Mouse (Mus musculus) MEL (cell line): ENCODE data around the gene Fastkd5. TPM values are rescaled to one million over a fixed set of nuclear protein-coding genes. Genes with fewer than 3 reads are reported as not detected.

Experiments
- DNase-seq: peaks from one replicate; pipeline ENCODE4 v3.0.0; 2011; ENCODE audit warnings: low read depth, low spot score
- H3K27ac ChIP-seq: 2 replicates; pipeline ENCODE4 v1.5.1; 2012; ENCODE audit warnings: low read depth, mild to moderate bottlenecking, control low read depth, low read length, moderate library complexity; ENCODE audit not compliant: control insufficient read depth
- H3K27me3 ChIP-seq, 2 experiments: fragments of 150-350 bp in 1 of 2; sonication (generic) in 1 of 2; 2 replicates each; pipeline ENCODE4 v1.6.1; 2012; ENCODE audit warnings: low read length in 2 of 2, mild to moderate bottlenecking in 2 of 2, improper control_type of control experiment in 1 of 2, moderate library complexity in 1 of 2; ENCODE audit not compliant: insufficient read depth in 2 of 2, control insufficient read depth in 1 of 2
- H3K36me3 ChIP-seq, 2 experiments: 2 replicates each; pipeline ENCODE4 v1.6.1; 2012 to 2014; ENCODE audit warnings: low read length in 2 of 2, improper control_type of control experiment in 1 of 2, inconsistent platforms in 1 of 2, mild to moderate bottlenecking in 1 of 2; ENCODE audit not compliant: insufficient read depth in 2 of 2, control insufficient read depth in 1 of 2
- H3K4me1 ChIP-seq, 2 experiments: fragments of 150-350 bp in 1 of 2; sonication (generic) in 1 of 2; 2 replicates each; pipeline ENCODE4 v1.6.1; 2012; ENCODE audit warnings: low read length in 2 of 2, improper control_type of control experiment in 1 of 2, mild to moderate bottlenecking in 1 of 2; ENCODE audit not compliant: insufficient read depth in 2 of 2, control insufficient read depth in 1 of 2
- H3K4me3 ChIP-seq, 2 experiments: fragments of 150-350 bp in 1 of 2; sonication (generic) in 1 of 2; 2 replicates each; pipeline ENCODE4 v1.5.1; 2012; ENCODE audit warnings: low read depth in 2 of 2, low read length in 2 of 2, mild to moderate bottlenecking in 2 of 2, moderate library complexity in 2 of 2, control low read depth in 1 of 2, improper control_type of control experiment in 1 of 2; ENCODE audit not compliant: control insufficient read depth in 1 of 2, insufficient read depth in 1 of 2
- H3K79me2 ChIP-seq: 2 replicates; pipeline ENCODE4 v1.6.1; 2012; ENCODE audit warnings: mild to moderate bottlenecking, low read length, moderate library complexity; ENCODE audit not compliant: control insufficient read depth, poor library complexity, insufficient read depth
- H3K9ac ChIP-seq: 2 replicates; pipeline ENCODE4 v1.6.1; 2012; ENCODE audit warnings: low read depth, mild to moderate bottlenecking, control low read depth, low read length, moderate library complexity; ENCODE audit not compliant: control insufficient read depth, poor library complexity, severe bottlenecking
- H3K9me3 ChIP-seq: fragments of 150-350 bp; sonication (generic); replicated peaks from 2 replicates; pipeline ENCODE4 v1.6.1; 2012; ENCODE audit warnings: mild to moderate bottlenecking, low read length, improper control_type of control experiment, moderate library complexity; ENCODE audit not compliant: insufficient read depth
- BHLHE40 ChIP-seq: IDR thresholded peaks from 2 replicates; pipeline ENCODE4 v1.6.1; 2012; ENCODE audit warnings: low read depth, mild to moderate bottlenecking, inconsistent platforms, low read length, improper control_type of control experiment, borderline replicate concordance
- CHD1 ChIP-seq: IDR thresholded peaks from 2 replicates; pipeline ENCODE4 v1.6.1; 2012; ENCODE audit warnings: low read depth, mild to moderate bottlenecking, inconsistent platforms, low read length, improper control_type of control experiment
- CHD2 ChIP-seq: IDR thresholded peaks from 2 replicates; pipeline ENCODE4 v1.6.1; 2011; ENCODE audit warnings: low read length, improper control_type of control experiment
- CTCF ChIP-seq, 3 experiments: IDR thresholded peaks in 2 of 3; conservative IDR thresholded peaks in 1 of 3; 2 replicates each; pipeline ENCODE4 v1.5.1; 2011 to 2012; ENCODE audit warnings: low read length in 3 of 3, low read depth in 2 of 3, mild to moderate bottlenecking in 2 of 3, improper control_type of control experiment in 1 of 3, inconsistent platforms in 1 of 3, mixed read lengths in 1 of 3, moderate library complexity in 1 of 3; ENCODE audit not compliant: control insufficient read depth in 1 of 3, insufficient read depth in 1 of 3, poor library complexity in 1 of 3, severe bottlenecking in 1 of 3
- E2F4 ChIP-seq: IDR thresholded peaks from 2 replicates; pipeline ENCODE4 v1.6.1; 2011; ENCODE audit warnings: low read depth, low read length, improper control_type of control experiment, borderline replicate concordance
- ELF1 ChIP-seq: IDR thresholded peaks from 2 replicates; pipeline ENCODE4 v1.6.1; 2014; ENCODE audit warnings: low read depth, mild to moderate bottlenecking, inconsistent platforms, low read length, improper control_type of control experiment, moderate library complexity
- EP300 ChIP-seq, 2 experiments: IDR thresholded peaks; 2 replicates each; pipeline ENCODE4 v1.6.1; 2011; ENCODE audit warnings: improper control_type of control experiment in 2 of 2, low read length in 2 of 2, low read depth in 1 of 2, mild to moderate bottlenecking in 1 of 2
- ETS1 ChIP-seq: IDR thresholded peaks from 2 replicates; pipeline ENCODE4 v1.6.1; 2012; ENCODE audit warnings: low read depth, mild to moderate bottlenecking, inconsistent platforms, low read length, improper control_type of control experiment, moderate library complexity
- GABPA ChIP-seq: IDR thresholded peaks from 2 replicates; pipeline ENCODE4 v1.6.1; 2012; ENCODE audit warnings: low read depth, mild to moderate bottlenecking, inconsistent platforms, low read length, improper control_type of control experiment, moderate library complexity
- GATA1 ChIP-seq: IDR thresholded peaks from 2 replicates; pipeline ENCODE4 v1.6.1; 2011; ENCODE audit warnings: low read depth, low read length, improper control_type of control experiment
- HCFC1 ChIP-seq: IDR thresholded peaks from 2 replicates; pipeline ENCODE4 v1.6.1; 2012; ENCODE audit warnings: low read depth, mild to moderate bottlenecking, inconsistent platforms, low read length, improper control_type of control experiment, moderate library complexity
- JUND ChIP-seq: IDR thresholded peaks from 2 replicates; pipeline ENCODE4 v1.6.1; 2011; ENCODE audit warnings: low read depth, mild to moderate bottlenecking, improper control_type of control experiment, low read length
- KAT2A ChIP-seq: conservative IDR thresholded peaks from 2 replicates; pipeline ENCODE4 v1.6.1; 2012; ENCODE audit warnings: low read depth, low read length, improper control_type of control experiment, inconsistent platforms
- MAFK ChIP-seq: IDR thresholded peaks from 2 replicates; pipeline ENCODE4 v1.6.1; 2011; ENCODE audit warnings: low read depth, mild to moderate bottlenecking, low read length, improper control_type of control experiment, borderline replicate concordance
- MAX ChIP-seq: IDR thresholded peaks from 2 replicates; pipeline ENCODE4 v1.6.1; 2011; ENCODE audit warnings: low read length, improper control_type of control experiment
- MAZ ChIP-seq: IDR thresholded peaks from 2 replicates; pipeline ENCODE4 v1.6.1; 2012; ENCODE audit warnings: low read depth, mild to moderate bottlenecking, inconsistent platforms, low read length, improper control_type of control experiment
- MEF2A ChIP-seq: IDR thresholded peaks from 2 replicates; pipeline ENCODE4 v1.6.1; 2014; ENCODE audit warnings: low read depth, mild to moderate bottlenecking, inconsistent platforms, low read length, improper control_type of control experiment; ENCODE audit not compliant: poor library complexity, insufficient replicate concordance, severe bottlenecking; ENCODE audit errors: extremely low read depth
- MXI1 ChIP-seq: IDR thresholded peaks from 2 replicates; pipeline ENCODE4 v1.6.1; 2011; ENCODE audit warnings: mild to moderate bottlenecking, low read depth, low read length, improper control_type of control experiment
- MYB ChIP-seq: IDR thresholded peaks from 2 replicates; pipeline ENCODE4 v1.6.1; 2011; ENCODE audit warnings: mild to moderate bottlenecking, low read depth, low read length, improper control_type of control experiment
- MYC ChIP-seq: IDR thresholded peaks from 2 replicates; pipeline ENCODE4 v1.6.1; 2011; ENCODE audit warnings: low read depth, mild to moderate bottlenecking, low read length, improper control_type of control experiment, moderate library complexity
- NELFE ChIP-seq: IDR thresholded peaks from 2 replicates; pipeline ENCODE4 v1.6.1; 2011; ENCODE audit warnings: low read depth, low read length, improper control_type of control experiment
- NRF1 ChIP-seq: IDR thresholded peaks from 2 replicates; pipeline ENCODE4 v1.6.1; 2014; ENCODE audit warnings: low read depth, mild to moderate bottlenecking, inconsistent platforms, low read length, improper control_type of control experiment, moderate library complexity; ENCODE audit not compliant: poor library complexity, insufficient read depth, severe bottlenecking
- POLR2A ChIP-seq, 2 experiments: IDR thresholded peaks; 2 replicates each; pipeline ENCODE4 v1.6.1; 2011 to 2012; ENCODE audit warnings: low read length in 2 of 2, mild to moderate bottlenecking in 2 of 2, control low read depth in 1 of 2, improper control_type of control experiment in 1 of 2, low read depth in 1 of 2, moderate library complexity in 1 of 2; ENCODE audit not compliant: control insufficient read depth in 1 of 2, insufficient read depth in 1 of 2, poor library complexity in 1 of 2
- POLR2AphosphoS2 ChIP-seq: IDR thresholded peaks from 2 replicates; pipeline ENCODE4 v1.6.1; 2011; ENCODE audit warnings: low read length, improper control_type of control experiment
- POLR2AphosphoS5 ChIP-seq: IDR thresholded peaks from 2 replicates; pipeline ENCODE4 v1.6.1; 2012; ENCODE audit warnings: low read depth, borderline replicate concordance, mild to moderate bottlenecking, inconsistent platforms, low read length, moderate library complexity, mixed read lengths
- RAD21 ChIP-seq: IDR thresholded peaks from 2 replicates; pipeline ENCODE4 v1.6.1; 2011; ENCODE audit warnings: mild to moderate bottlenecking, low read depth, low read length, improper control_type of control experiment
- RCOR1 ChIP-seq: IDR thresholded peaks from 2 replicates; pipeline ENCODE4 v1.6.1; 2012; ENCODE audit warnings: low read depth, mild to moderate bottlenecking, inconsistent platforms, low read length, improper control_type of control experiment
- SIN3A ChIP-seq: IDR thresholded peaks from 2 replicates; pipeline ENCODE4 v1.6.1; 2012; ENCODE audit warnings: low read length, improper control_type of control experiment, inconsistent platforms
- SMC3 ChIP-seq: IDR thresholded peaks from 2 replicates; pipeline ENCODE4 v1.6.1; 2011; ENCODE audit warnings: low read depth, low read length, improper control_type of control experiment
- TAL1 ChIP-seq: IDR thresholded peaks from 2 replicates; pipeline ENCODE4 v1.6.1; 2012; ENCODE audit warnings: mild to moderate bottlenecking, inconsistent platforms, low read length, moderate library complexity, mixed read lengths
- TBP ChIP-seq: IDR thresholded peaks from 2 replicates; pipeline ENCODE4 v1.8.0; 2011; ENCODE audit warnings: low read depth, low read length, improper control_type of control experiment
- TCF12 ChIP-seq: IDR thresholded peaks from 2 replicates; pipeline ENCODE4 v1.6.1; 2014; ENCODE audit warnings: low read depth, mild to moderate bottlenecking, inconsistent platforms, low read length, improper control_type of control experiment, moderate library complexity
- UBTF ChIP-seq: IDR thresholded peaks from 2 replicates; pipeline ENCODE4 v1.6.1; 2012; ENCODE audit warnings: low read depth, mild to moderate bottlenecking, inconsistent platforms, low read length, improper control_type of control experiment, moderate library complexity, borderline replicate concordance; ENCODE audit not compliant: insufficient read depth
- USF1 ChIP-seq: IDR thresholded peaks from 2 replicates; pipeline ENCODE4 v1.6.1; 2014; ENCODE audit warnings: low read depth, mild to moderate bottlenecking, inconsistent platforms, low read length, improper control_type of control experiment, moderate library complexity
- ZC3H11A ChIP-seq: IDR thresholded peaks from 2 replicates; pipeline ENCODE4 v1.6.1; 2012; ENCODE audit warnings: low read depth, mild to moderate bottlenecking, inconsistent platforms, low read length, improper control_type of control experiment
- ZKSCAN1 ChIP-seq: IDR thresholded peaks from 2 replicates; pipeline ENCODE4 v1.6.1; 2012; ENCODE audit warnings: low read depth, mild to moderate bottlenecking, inconsistent platforms, low read length, improper control_type of control experiment, moderate library complexity
- ZMIZ1 ChIP-seq: IDR thresholded peaks from 2 replicates; pipeline ENCODE4 v1.6.1; 2012; ENCODE audit warnings: low read depth, mild to moderate bottlenecking, inconsistent platforms, low read length, improper control_type of control experiment, moderate library complexity
- ZNF384 ChIP-seq: IDR thresholded peaks from 2 replicates; pipeline ENCODE4 v1.6.1; 2012; ENCODE audit warnings: low read depth, mild to moderate bottlenecking, inconsistent platforms, low read length, improper control_type of control experiment
- polyA plus RNA-seq, 2 experiments: library from polyadenylated mRNA; stranded (reverse) in 1 of 2; unstranded in 1 of 2; fragments of >175 nt in 1 of 2; fragments of >200 nt in 1 of 2; gene quantifications; 2 replicates each; pipeline versions ENCODE4 v1.2.1 to v1.2.4; 2012; ENCODE audit warnings: low replicate concordance in 2 of 2, low read depth in 1 of 2; ENCODE audit not compliant: insufficient read length in 2 of 2, insufficient read depth in 1 of 2, missing spikeins in 1 of 2
- total RNA-seq: library from RNA; depleted of rRNA; stranded (reverse); fragments of 300-350 nt; gene quantifications from 2 replicates; pipeline ENCODE4 v1.2.3, GENCODE M21; 2012

Fastkd5 gene
- total and polyA plus RNA-seq, 3 experiments, result 11.7 to 15.3 TPM; not detected in 1

- no peaks in the 10 kb centered on the region for H3K9me3 ChIP-seq
- no peak overlapping the region for H3K4me3 ChIP-seq
- H3K27me3 ChIP-seq, result no peaks in the 10 kb centered on the region
- DNase-seq, result peak; percentile 81
- no peaks in the 10 kb centered on the region for H3K79me2 ChIP-seq
- H3K4me1 ChIP-seq, result peaks cover 27 to 34% of the 10 kb centered on the region in 2 experiments
- H3K36me3 ChIP-seq, result peaks cover 0 to 36% of the 10 kb centered on the region in 2 experiments
- H3K27ac ChIP-seq, result peak overlapping the region; percentile 46
- H3K9ac ChIP-seq, result no peak overlapping the region
- TF ChIP-seq TAL1, result peak; percentile 72
- TF ChIP-seq UBTF, result no peak
- peak; percentile 92 for TF ChIP-seq ETS1
- no peak for TF ChIP-seq USF1
- TF ChIP-seq GATA1, result peak; percentile 98
- peak; percentile 46; the same call in 1 of the 2 replicates for TF ChIP-seq MAFK
- TF ChIP-seq POLR2AphosphoS5, result no peak
- no peak for TF ChIP-seq E2F4
- TF ChIP-seq MEF2A, result no peak
- TF ChIP-seq MAX, result no peak
- TF ChIP-seq ZC3H11A, result no peak
- TF ChIP-seq RCOR1, result peak; percentile 97
- no peak for TF ChIP-seq POLR2AphosphoS2
- no peak for TF ChIP-seq NELFE
- peak; percentile 33 for TF ChIP-seq SMC3
- TF ChIP-seq MYB, result no peak
- no peak for TF ChIP-seq GABPA
- no peak for TF ChIP-seq ZMIZ1
- TF ChIP-seq ELF1, result peak; percentile 9; the same call in 1 of the 2 replicates
- TF ChIP-seq TBP, result no peak
- peak; percentile 43; the same call in 1 of the 2 replicates for TF ChIP-seq MYC
- peak; percentile 29 for TF ChIP-seq RAD21
- no peak for TF ChIP-seq POLR2A (IDR thresholded peaks at IDR 0.05; ENCODE audit: control insufficient read depth in 1 of 2, insufficient read depth in 1 of 2, low read depth in 1 of 2, low read length in 2 of 2, poor library complexity in 1 of 2)
- TF ChIP-seq EP300 (IDR thresholded peaks at IDR 0.05; ENCODE audit: low read depth in 1 of 2, low read length in 2 of 2), result peak; percentile 96
- TF ChIP-seq MXI1, result peak; percentile 27; the same call in 1 of the 2 replicates
- no peak for TF ChIP-seq KAT2A
- no peak for TF ChIP-seq HCFC1
- TF ChIP-seq ZKSCAN1, result no peak
- TF ChIP-seq SIN3A, result peak; percentile 62
- no peak for TF ChIP-seq ZNF384
- no peak for TF ChIP-seq CHD2
- TF ChIP-seq MAZ, result no peak
- no peak for TF ChIP-seq NRF1
- TF ChIP-seq JUND, result no peak
- TF ChIP-seq BHLHE40, result peak; percentile 76; the same call in 1 of the 2 replicates
- TF ChIP-seq TCF12, result peak; percentile 98
- peak; percentile 30 to 78 (median 56); a peak in 5 of 6 replicates for TF ChIP-seq CTCF (IDR thresholded peaks at IDR 0.05 in 2 of 3, conservative IDR thresholded peaks at IDR 0.05 in 1 of 3; ENCODE audit: control insufficient read depth in 1 of 3, insufficient read depth in 1 of 3, low read depth in 2 of 3, low read length in 3 of 3, poor library complexity in 1 of 3, severe bottlenecking in 1 of 3)
- TF ChIP-seq CHD1, result no peak
Observed at GRCm38 (mm10) chr2:130597601-130598010, 32.2 kb downstream of the Fastkd5 start.
